Mouse (Mus musculus) heart, embryonic 16.5 days (tissue): ENCODE data around the gene Xylb. TPM values are rescaled to one million over a fixed set of nuclear protein-coding genes. Genes with fewer than 3 reads are reported as not detected.

Experiments
- ATAC-seq: fragments of 200-750 bp; cut with Nextera tagmentation; replicated peaks from 2 replicates; pipeline ENCODE4 v1.8.0; 2017; ENCODE audit warnings: moderate number of reproducible peaks; ENCODE audit not compliant: insufficient read depth, low FRiP score; ENCODE audit errors: extremely low read depth
- H3K27ac ChIP-seq: fragments of 300-500 bp; sonication (generic); 2 replicates; pipeline ENCODE4 v1.5.1; 2014; ENCODE audit warnings: mild to moderate bottlenecking, low read length, control low read depth, moderate library complexity
- H3K27me3 ChIP-seq: fragments of 300-500 bp; sonication (generic); 2 replicates; pipeline ENCODE4 v1.6.1; 2014; ENCODE audit warnings: low read length, mixed read lengths; ENCODE audit not compliant: control insufficient read depth, insufficient read depth
- H3K36me3 ChIP-seq: fragments of 300-500 bp; sonication (generic); 2 replicates; pipeline ENCODE4 v1.6.1; 2014; ENCODE audit not compliant: control insufficient read depth, insufficient read depth
- H3K4me1 ChIP-seq: fragments of 300-500 bp; sonication (generic); 2 replicates; pipeline ENCODE4 v1.6.1; 2014; ENCODE audit warnings: low read length, mixed read lengths; ENCODE audit not compliant: control insufficient read depth, insufficient read depth
- H3K4me2 ChIP-seq: fragments of 300-500 bp; sonication (generic); 2 replicates; pipeline ENCODE4 v1.6.1; 2014; ENCODE audit warnings: low read depth, mild to moderate bottlenecking, control low read depth, low read length
- H3K4me3 ChIP-seq: fragments of 300-500 bp; sonication (generic); 2 replicates; pipeline ENCODE4 v1.5.1; 2014; ENCODE audit warnings: mild to moderate bottlenecking, control low read depth, low read length
- H3K9ac ChIP-seq: fragments of 300-500 bp; sonication (generic); 2 replicates; pipeline ENCODE4 v1.6.1; 2014; ENCODE audit warnings: low read length, control low read depth
- H3K9me3 ChIP-seq: fragments of 300-500 bp; sonication (generic); replicated peaks from 2 replicates; pipeline ENCODE4 v1.6.1; 2016; ENCODE audit warnings: low read length; ENCODE audit not compliant: control insufficient read depth
- WGBS: fragments of 180-500 bp; shearing (Covaris S2); extraction: QIAGEN DNeasy Blood & Tissue Kit; methylation state at CpG from one replicate; pipeline ENCODE4 v1.1.7; 2014; 5-methylcytosine and 5-hydroxymethylcytosine counted together
- polyA plus RNA-seq: library from polyadenylated mRNA; unstranded; fragments of >200 nt; fragmentation: Nextera tagmentation; extraction: Ambion mirVana; gene quantifications from 2 replicates; pipeline ENCODE4 v1.2.1, GENCODE M21; 2015

The Xylb gene
- polyA plus RNA-seq, 1 experiment from 2014 or later, result 1.1 TPM

DNA sequence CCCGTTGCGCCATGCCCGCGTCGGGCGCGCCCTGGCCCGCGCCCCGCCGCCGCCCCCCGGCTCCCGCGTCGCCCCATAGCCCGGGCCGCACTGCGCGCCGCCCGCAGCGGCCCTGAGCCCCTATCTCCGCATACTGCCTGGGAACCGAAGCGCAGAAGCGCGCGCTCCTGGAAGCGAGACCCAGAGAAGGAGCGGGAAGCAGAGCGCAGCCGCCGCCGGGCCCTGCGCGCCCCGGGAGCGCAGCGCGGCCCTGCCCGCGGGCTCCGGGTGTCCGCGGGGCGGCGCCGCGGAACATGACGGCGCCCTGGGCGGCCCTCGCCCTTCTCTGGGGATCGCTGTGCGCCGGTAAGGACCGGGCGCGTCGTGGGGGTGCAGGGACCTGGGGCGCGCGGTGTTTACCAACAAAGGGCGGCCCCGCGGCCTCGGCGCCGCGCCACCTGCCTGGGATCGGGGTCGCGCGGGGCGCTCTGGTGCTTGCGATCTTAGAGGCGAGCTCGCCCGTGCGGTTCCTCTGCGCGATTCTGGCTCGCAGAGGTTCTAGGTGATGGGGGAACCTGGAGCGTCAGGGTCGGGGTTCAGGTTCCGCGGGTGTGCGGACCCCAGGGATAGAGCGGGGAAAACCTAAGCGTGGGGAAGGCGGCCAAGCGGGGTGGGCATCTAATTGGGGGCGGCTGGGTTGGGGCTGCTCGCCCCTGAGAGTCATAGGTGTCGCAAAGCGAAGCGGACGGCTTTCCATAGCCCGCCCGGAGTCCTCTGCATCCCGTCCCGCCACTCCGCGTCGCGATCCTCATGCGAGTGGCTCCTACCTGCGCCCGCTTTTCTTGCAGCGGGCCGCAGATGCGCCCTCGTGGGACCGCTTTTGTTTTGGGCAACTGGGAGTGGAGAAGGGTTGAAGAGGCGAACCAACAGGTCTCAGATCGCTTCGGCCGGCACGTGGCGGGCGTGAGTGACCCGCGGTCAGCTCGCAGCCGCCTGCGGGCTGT lies 45.4 kb downstream of the Xylb start:
- peaks cover 10% of the 10 kb centered on the region for H3K4me1 ChIP-seq
- no peaks in the 10 kb centered on the region for H3K9me3 ChIP-seq
- H3K4me2 ChIP-seq, result peak overlapping the region; percentile 81
- no peaks in the 10 kb centered on the region for H3K27me3 ChIP-seq
- H3K9ac ChIP-seq, result peak overlapping the region; percentile 98
- H3K36me3 ChIP-seq, result no peaks in the 10 kb centered on the region
- peak overlapping the region; percentile 98 for H3K27ac ChIP-seq
- ATAC-seq, result peak; percentile 35; the same call in 1 of the 2 replicates
- WGBS, result under 1% methylated on average over 121 of the region's 127 CpGs
- H3K4me3 ChIP-seq, result peak overlapping the region; percentile 87

GRCm38 (mm10) chr9:119403236-119403641 lies 46.1 kb downstream of the Xylb start:
- ATAC-seq, result no peak
- WGBS, result under 1% methylated on average over 26 of the region's 26 CpGs
- H3K4me3 ChIP-seq, result peak overlapping the region; percentile 87

DNA sequence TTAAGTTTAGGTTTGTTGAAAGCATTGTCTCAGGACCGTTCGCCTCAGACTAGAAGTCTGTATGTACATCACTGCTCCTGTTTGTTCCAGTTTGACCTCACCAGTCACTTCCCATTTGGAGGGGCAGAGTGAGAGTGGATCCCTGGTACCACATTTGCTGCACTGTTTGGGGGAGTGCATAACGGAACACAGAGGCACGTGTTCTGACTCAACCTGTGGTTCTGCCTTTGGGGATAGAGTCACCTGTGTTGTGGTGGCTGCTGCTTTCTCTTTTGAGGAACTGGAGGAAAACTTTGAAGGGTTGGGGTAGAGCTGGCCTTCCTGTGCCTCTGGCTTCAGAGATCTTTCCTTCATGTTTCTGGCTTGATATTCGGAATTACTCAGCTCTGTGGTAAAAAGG lies 46.9 kb downstream of the Xylb start:
- Histone ChIP-seq H3K4me1 (peaks cover 16% of the 10 kb centered on the region), H3K27me3 (no peaks in the 10 kb centered on the region), H3K9me3 (no peaks in the 10 kb centered on the region), H3K27ac (no peak overlapping the region), H3K4me2 (peak overlapping the region; percentile 81), H3K9ac (peak overlapping the region; percentile 98; the same call in 1 of the 2 replicates), H3K4me3 (peak overlapping the region; percentile 87), H3K36me3 (no peaks in the 10 kb centered on the region)
- no peak for ATAC-seq
- WGBS, result 73% methylated on average over 5 of the region's 5 CpGs

More at GRCm38 (mm10) chr9:119403236-119403641, 46.1 kb downstream of the Xylb start:
- peak overlapping the region; percentile 81 for H3K4me2 ChIP-seq
- peak overlapping the region; percentile 98 for H3K9ac ChIP-seq
- H3K9me3 ChIP-seq, result no peaks in the 10 kb centered on the region
- H3K4me1 ChIP-seq, result peaks cover 10% of the 10 kb centered on the region
- H3K36me3 ChIP-seq, result no peaks in the 10 kb centered on the region
- H3K27ac ChIP-seq, result peak overlapping the region; percentile 98; the same call in 1 of the 2 replicates
- H3K27me3 ChIP-seq, result no peaks in the 10 kb centered on the region

DNA sequence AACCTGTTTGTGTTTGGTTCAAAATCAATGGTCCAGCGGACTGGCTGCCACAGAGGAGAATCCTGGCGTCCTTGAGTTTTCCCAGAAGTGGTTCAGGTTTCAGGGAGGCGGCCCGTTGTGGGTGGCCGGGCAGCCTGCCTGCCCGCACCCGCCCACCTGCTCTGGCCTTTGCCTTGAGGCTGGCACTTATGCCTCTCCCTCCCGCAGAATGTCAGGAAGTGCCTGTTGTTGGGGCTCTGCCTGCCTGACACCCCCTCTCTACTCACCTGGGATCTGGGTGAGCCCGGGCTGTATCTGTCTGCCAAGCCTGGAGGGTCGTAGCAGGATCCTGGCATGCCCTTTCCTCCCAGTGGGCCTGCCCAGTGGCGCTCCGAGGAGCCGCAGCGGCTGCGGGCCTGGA lies 50.7 kb downstream of the Xylb start:
- Histone ChIP-seq H3K9me3 (peaks cover 18% of the 10 kb centered on the region), H3K4me3 (no peak overlapping the region), H3K4me2 (no peak overlapping the region), H3K4me1 (peaks cover 18% of the 10 kb centered on the region), H3K27me3 (no peaks in the 10 kb centered on the region), H3K9ac (0 out of 2 replicates have a peak overlapping the region, but pooled peaks have one; percentile 26), H3K27ac (no peak overlapping the region), H3K36me3 (peaks cover 17% of the 10 kb centered on the region)
- 70% methylated on average over 15 of the region's 15 CpGs for WGBS
- ATAC-seq, result no peak

- H3K4me2 ChIP-seq, result peak overlapping the region; percentile 15; the same call in 1 of the 2 replicates
- 56% methylated on average over 11 of the region's 11 CpGs for WGBS
- H3K36me3 ChIP-seq, result peaks cover 21% of the 10 kb centered on the region
- H3K27ac ChIP-seq, result peak overlapping the region; percentile 76
- peak overlapping the region; percentile 34; the same call in 1 of the 2 replicates for H3K9ac ChIP-seq
- peaks cover 25% of the 10 kb centered on the region for H3K9me3 ChIP-seq
- no peaks in the 10 kb centered on the region for H3K27me3 ChIP-seq
- peaks cover 14% of the 10 kb centered on the region for H3K4me1 ChIP-seq
- ATAC-seq, result no peak
- no peak overlapping the region for H3K4me3 ChIP-seq
Measured at GRCm38 (mm10) chr9:119408898-119409664, 51.9 kb downstream of the Xylb start.

DNA sequence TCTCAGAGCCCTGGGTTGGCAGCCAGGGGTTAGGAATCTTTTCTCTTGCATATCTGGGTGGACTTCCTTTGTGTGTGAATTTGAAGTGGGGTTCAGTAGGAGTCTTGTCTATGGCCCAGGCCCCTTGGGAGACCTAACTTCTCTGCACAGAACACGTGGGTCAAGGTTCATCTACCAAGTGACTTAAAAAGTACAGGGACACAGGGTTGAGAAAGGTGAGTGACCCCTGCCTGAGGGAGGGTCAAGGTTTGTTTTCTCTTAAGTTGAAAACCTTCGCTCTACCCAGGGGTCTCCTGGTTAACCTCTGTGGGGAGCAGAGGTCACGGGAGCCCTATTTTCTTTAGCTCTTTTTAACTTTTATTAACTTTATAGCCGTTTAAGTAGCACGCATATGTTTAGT lies 52.7 kb downstream of the Xylb start:
- Histone ChIP-seq H3K27me3 (no peaks in the 10 kb centered on the region), H3K36me3 (peaks cover 21% of the 10 kb centered on the region), H3K27ac (peak overlapping the region; percentile 76; the same call in 1 of the 2 replicates), H3K4me2 (no peak overlapping the region), H3K9me3 (peaks cover 25% of the 10 kb centered on the region), H3K9ac (no peak overlapping the region), H3K4me1 (peaks cover 13% of the 10 kb centered on the region), H3K4me3 (no peak overlapping the region)
- ATAC-seq, result no peak
- 84% methylated on average over 5 of the region's 5 CpGs for WGBS

- Histone ChIP-seq H3K9ac (no peak overlapping the region), H3K4me2 (no peak overlapping the region), H3K4me3 (no peak overlapping the region), H3K4me1 (peaks cover 9% of the 10 kb centered on the region), H3K36me3 (peaks cover 2% of the 10 kb centered on the region; the same call in 1 of the 2 replicates), H3K9me3 (peaks cover 6% of the 10 kb centered on the region), H3K27ac (no peak overlapping the region), H3K27me3 (no peaks in the 10 kb centered on the region)
- no peak for ATAC-seq
- 59% methylated on average over 18 of the region's 18 CpGs for WGBS
Measured at GRCm38 (mm10) chr9:119418025-119418424, 60.8 kb downstream of the Xylb start.

- Histone ChIP-seq H3K4me2 (no peak overlapping the region), H3K27ac (no peak overlapping the region), H3K36me3 (no peaks in the 10 kb centered on the region), H3K27me3 (no peaks in the 10 kb centered on the region), H3K9me3 (no peaks in the 10 kb centered on the region), H3K4me1 (peaks cover 17% of the 10 kb centered on the region), H3K9ac (no peak overlapping the region), H3K4me3 (no peak overlapping the region)
- 0 out of 2 replicates have a peak, but pooled peaks have one; percentile 41 for ATAC-seq
- 72% methylated on average over 12 of the region's 12 CpGs for WGBS
Measured at GRCm38 (mm10) chr9:119419852-119420438, 62.8 kb downstream of the Xylb start.
